Mouse (Mus musculus) cortical plate, adult 2 months (tissue): ENCODE results near the gene Ccdc148.

Experiments used
- CTCF ChIP-seq: fragments of 200-500 bp; IDR thresholded peaks from 2 replicates; pipeline ENCODE4 v1.5.1; 2011; ENCODE audit warnings: mild to moderate bottlenecking, control low read depth, low read length; ENCODE audit not compliant: insufficient read depth; ENCODE audit errors: extremely low read depth
- POLR2A ChIP-seq: fragments of 200-500 bp; IDR thresholded peaks from 2 replicates; pipeline ENCODE4 v1.6.1; 2011; ENCODE audit warnings: mild to moderate bottlenecking, low read length, control low read depth; ENCODE audit not compliant: insufficient read depth; ENCODE audit errors: extremely low read depth

GRCm38 (mm10) chr2:58952101-58952500, 208.4 kb downstream of the Ccdc148 start:
- TF ChIP-seq CTCF: no peak
- no peak for TF ChIP-seq POLR2A
